Mouse (Mus musculus) lung, embryonic 14.5 days (tissue): ENCODE data around the gene Dync1li2. TPM values are rescaled to one million over a fixed set of nuclear protein-coding genes. Genes with fewer than 3 reads are reported as not detected.
A peak's percentile ranks its signal among the peaks of the same experiment; 100 is the strongest.

Source experiments
- ATAC-seq: fragments of 200-750 bp; cut with Nextera tagmentation; 2 replicates; pipeline ENCODE4 v1.8.0; 2017; ENCODE audit warnings: mild to moderate bottlenecking, moderate TSS enrichment, moderate library complexity; ENCODE audit not compliant: insufficient read depth
- DNase-seq: peaks from one replicate; pipeline ENCODE4 v3.0.0-alpha.2; 2015
- H3K27ac ChIP-seq: fragments of 300-500 bp; sonication (generic); 2 replicates; pipeline ENCODE4 v1.5.1; 2014; ENCODE audit warnings: low read depth, mild to moderate bottlenecking, moderate library complexity
- H3K27me3 ChIP-seq: fragments of 300-500 bp; sonication (generic); 2 replicates; pipeline ENCODE4 v1.6.1; 2014; ENCODE audit warnings: low read length, control low read depth; ENCODE audit not compliant: insufficient read depth
- H3K36me3 ChIP-seq: fragments of 300-500 bp; sonication (generic); 2 replicates; pipeline ENCODE4 v1.6.1; 2014; ENCODE audit warnings: control low read depth; ENCODE audit not compliant: insufficient read depth
- H3K4me1 ChIP-seq: fragments of 300-500 bp; sonication (generic); 2 replicates; pipeline ENCODE4 v1.6.1; 2014; ENCODE audit warnings: antibody characterized with exemption, control low read depth; ENCODE audit not compliant: insufficient read depth
- H3K4me2 ChIP-seq: fragments of 300-500 bp; sonication (generic); 2 replicates; pipeline ENCODE4 v1.6.1; 2014; ENCODE audit warnings: mild to moderate bottlenecking
- H3K4me3 ChIP-seq: fragments of 300-500 bp; sonication (generic); 2 replicates; pipeline ENCODE4 v1.5.1; 2014; ENCODE audit warnings: low read depth, low read length
- H3K9ac ChIP-seq: fragments of 300-500 bp; sonication (generic); 2 replicates; pipeline ENCODE4 v1.6.1; 2014
- H3K9me3 ChIP-seq: fragments of 300-500 bp; sonication (generic); 2 replicates; pipeline ENCODE4 v1.6.1; 2016; ENCODE audit warnings: low read depth, low read length, control low read depth
- CTCF ChIP-seq: IDR thresholded peaks from 2 replicates; pipeline ENCODE4 v1.5.1; 2016; ENCODE audit warnings: antibody characterized with exemption, low read depth
- WGBS: fragments of 180-500 bp; shearing (Covaris S2); extraction: QIAGEN DNeasy Blood & Tissue Kit; methylation state at CpG from one replicate; pipeline ENCODE4 v1.1.7; 2014; 5-methylcytosine and 5-hydroxymethylcytosine counted together
- polyA plus RNA-seq: library from polyadenylated mRNA; unstranded; fragments of >200 nt; fragmentation: Nextera tagmentation; extraction: Ambion mirVana; gene quantifications from 2 replicates; pipeline ENCODE4 v1.2.1, GENCODE M21; 2014

Dync1li2 gene
- polyA plus RNA-seq, 1 experiment from 2014 or later = 62.4 TPM

- Histone ChIP-seq H3K36me3 (no peaks in the 10 kb centered on the region), H3K4me2 (peak overlapping the region; percentile 97), H3K4me3 (peak overlapping the region; percentile 76; the same call in 1 of the 2 replicates), H3K9me3 (no peaks in the 10 kb centered on the region), H3K27me3 (no peaks in the 10 kb centered on the region), H3K27ac (no peak overlapping the region), H3K4me1 (peaks cover 9% of the 10 kb centered on the region; the same call in 1 of the 2 replicates), H3K9ac (no peak overlapping the region)
- no peak for DNase-seq
- no peak for TF ChIP-seq CTCF
- WGBS = 59% methylated on average over 6 of the region's 6 CpGs
- ATAC-seq = no peak
Measured at GRCm38 (mm10) chr8:104393767-104394166, 49.1 kb downstream of the Dync1li2 start.

DNA sequence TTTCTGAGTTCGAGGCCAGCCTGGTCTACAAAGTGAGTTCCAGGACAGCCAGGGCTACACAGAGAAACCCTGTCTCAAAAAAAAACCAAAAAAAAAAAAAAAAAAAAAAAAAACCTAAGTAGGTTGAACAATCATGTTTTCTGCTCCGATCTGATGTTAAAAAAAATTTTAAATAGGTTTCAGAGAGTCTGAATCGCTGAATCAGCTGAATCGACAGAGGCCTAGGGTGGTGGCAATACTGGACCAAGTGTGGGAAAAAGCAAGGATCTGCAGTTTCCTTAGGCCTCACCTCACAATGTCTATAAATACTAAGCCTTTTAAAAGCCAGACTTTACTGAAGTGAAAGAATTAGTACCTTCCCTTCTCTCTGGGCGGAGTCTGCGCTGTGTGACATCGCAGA is 49.7 kb downstream of the Dync1li2 start:
- DNase-seq (no peak), ATAC-seq (no peak)
- 76% methylated on average over 6 of the region's 7 CpGs for WGBS
- no peak for TF ChIP-seq CTCF
- no peak overlapping the region for H3K9ac ChIP-seq
- no peak overlapping the region for H3K27ac ChIP-seq
- H3K4me3 ChIP-seq = 0 out of 2 replicates have a peak overlapping the region, but pooled peaks have one; percentile 3
- H3K9me3 ChIP-seq = no peaks in the 10 kb centered on the region
- H3K36me3 ChIP-seq = no peaks in the 10 kb centered on the region
- peak overlapping the region; percentile 97; the same call in 1 of the 2 replicates for H3K4me2 ChIP-seq
- H3K27me3 ChIP-seq = no peaks in the 10 kb centered on the region
- H3K4me1 ChIP-seq = peaks cover 9% of the 10 kb centered on the region; the same call in 1 of the 2 replicates

- ATAC-seq (no peak), DNase-seq (no peak)
- TF ChIP-seq CTCF = no peak
- Histone ChIP-seq H3K4me1 (peaks cover 15% of the 10 kb centered on the region), H3K4me3 (no peak overlapping the region), H3K27ac (no peak overlapping the region), H3K9ac (no peak overlapping the region), H3K36me3 (no peaks in the 10 kb centered on the region), H3K4me2 (no peak overlapping the region), H3K9me3 (no peaks in the 10 kb centered on the region), H3K27me3 (no peaks in the 10 kb centered on the region)
- 57% methylated on average over 8 of the region's 8 CpGs for WGBS
Measured at GRCm38 (mm10) chr8:104390245-104390644, 52.6 kb downstream of the Dync1li2 start.

DNA sequence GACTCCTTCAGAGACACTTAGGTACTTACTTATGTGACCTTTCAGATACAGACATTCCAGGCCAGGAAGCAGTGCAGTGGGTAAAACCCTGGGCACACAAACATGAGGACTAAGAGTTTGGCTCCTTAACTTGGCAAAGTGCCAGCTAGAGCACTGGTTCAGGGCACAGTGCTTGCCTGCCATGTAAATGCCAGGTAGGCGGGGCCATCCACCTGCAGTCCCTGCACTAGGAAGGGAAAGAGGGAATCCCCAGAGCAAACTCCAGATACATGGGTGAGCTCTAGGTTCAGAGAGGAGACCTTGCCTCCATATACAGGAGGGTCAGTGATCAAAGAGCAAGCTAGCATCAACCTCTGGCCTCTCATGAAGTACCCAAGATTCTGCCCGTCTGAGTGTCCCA is 54.9 kb downstream of the Dync1li2 start:
- Histone ChIP-seq H3K36me3 (no peaks in the 10 kb centered on the region), H3K27ac (no peak overlapping the region), H3K9ac (no peak overlapping the region), H3K9me3 (no peaks in the 10 kb centered on the region), H3K27me3 (no peaks in the 10 kb centered on the region), H3K4me1 (peaks cover 6% of the 10 kb centered on the region; the same call in 1 of the 2 replicates), H3K4me2 (no peak overlapping the region), H3K4me3 (no peak overlapping the region)
- DNase-seq (peak; percentile 63), ATAC-seq (peak; percentile 63; the same call in 1 of the 2 replicates)
- 64% methylated on average over 2 of the region's 2 CpGs for WGBS
- no peak for TF ChIP-seq CTCF

GRCm38 (mm10) chr8:104387501-104387900 is 55.3 kb downstream of the Dync1li2 start:
- TF ChIP-seq CTCF = no peak
- DNase-seq = no peak
- Histone ChIP-seq H3K4me2 (no peak overlapping the region), H3K9me3 (no peaks in the 10 kb centered on the region), H3K27me3 (no peaks in the 10 kb centered on the region), H3K4me1 (peaks cover 6% of the 10 kb centered on the region; the same call in 1 of the 2 replicates), H3K27ac (no peak overlapping the region), H3K36me3 (no peaks in the 10 kb centered on the region), H3K4me3 (no peak overlapping the region), H3K9ac (no peak overlapping the region)
- no peak for ATAC-seq
- WGBS = 33% methylated on average over 7 of the region's 7 CpGs

GRCm38 (mm10) chr8:104386693-104387092 is 56.2 kb downstream of the Dync1li2 start:
- DNase-seq = no peak
- ATAC-seq = no peak
- TF ChIP-seq CTCF = no peak

GRCm38 (mm10) chr8:104383977-104384376 is 58.9 kb downstream of the Dync1li2 start:
- TF ChIP-seq CTCF = no peak
- no peak for ATAC-seq
- H3K4me3 ChIP-seq = no peak overlapping the region
- DNase-seq = no peak
- no peak overlapping the region for H3K4me2 ChIP-seq
- no peak overlapping the region for H3K9ac ChIP-seq
- H3K36me3 ChIP-seq = no peaks in the 10 kb centered on the region
- peaks cover 6% of the 10 kb centered on the region; the same call in 1 of the 2 replicates for H3K4me1 ChIP-seq
- H3K9me3 ChIP-seq = no peaks in the 10 kb centered on the region
- no peak overlapping the region for H3K27ac ChIP-seq
- no peaks in the 10 kb centered on the region for H3K27me3 ChIP-seq
- WGBS = 73% methylated on average over 3 of the region's 3 CpGs

More at GRCm38 (mm10) chr8:104386693-104387092, 56.2 kb downstream of the Dync1li2 start:
- Histone ChIP-seq H3K27ac (no peak overlapping the region), H3K27me3 (no peaks in the 10 kb centered on the region), H3K4me2 (no peak overlapping the region), H3K9me3 (no peaks in the 10 kb centered on the region), H3K36me3 (no peaks in the 10 kb centered on the region), H3K9ac (no peak overlapping the region), H3K4me1 (peaks cover 6% of the 10 kb centered on the region; the same call in 1 of the 2 replicates), H3K4me3 (no peak overlapping the region)
- 20% methylated on average over 4 of the region's 4 CpGs for WGBS
